Mouse (Mus musculus) G1E (cell line): ENCODE results near the gene Fancd2.

Experiments
- CTCF ChIP-seq: IDR thresholded peaks from 2 replicates; pipeline ENCODE4 v1.5.1; 2012; ENCODE audit warnings: low read depth, low read length, inconsistent platforms, mixed read lengths
- GATA1 ChIP-seq: IDR thresholded peaks from 2 replicates; pipeline ENCODE4 v1.6.1; 2012; ENCODE audit warnings: borderline replicate concordance, low read length, inconsistent platforms, mixed read lengths
- POLR2AphosphoS5 ChIP-seq: IDR thresholded peaks from 2 replicates; pipeline ENCODE4 v1.6.1; 2012; ENCODE audit warnings: low read depth, low read length, inconsistent platforms; ENCODE audit not compliant: insufficient replicate concordance
- TAL1 ChIP-seq: conservative IDR thresholded peaks from 2 replicates; pipeline ENCODE4 v1.6.1; 2012; ENCODE audit warnings: low read depth, low read length, inconsistent platforms, mixed read lengths

GRCm38 (mm10) chr6:113597945-113598344 is 66.5 kb downstream of the Fancd2 start:
- TF ChIP-seq CTCF (no peak), GATA1 (no peak), POLR2AphosphoS5 (no peak), TAL1 (no peak)
